Mouse (Mus musculus) left cerebral cortex, adult 2 months (tissue): Measurements from ENCODE around the gene 2810004N23Rik. TPM values are rescaled to one million over a fixed set of nuclear protein-coding genes. Genes with fewer than 3 reads are reported as not detected.

ENCODE experiments used
- DNase-seq, 2 experiments: peaks; one replicate each; pipeline ENCODE4 v3.0.0; 2021 to 2022; ENCODE audit warnings: low spot score in 2 of 2, mixed read lengths in 1 of 2; ENCODE audit errors: extremely low spot score in 1 of 2
- H3K27ac ChIP-seq: fragments of 200-600 bp; 2 replicates; pipeline ENCODE4 v1.8.1; 2022
- H3K4me3 ChIP-seq: fragments of 200-600 bp; 2 replicates; pipeline ENCODE4 v1.8.1; 2022
- CTCF ChIP-seq: fragments of 200-600 bp; IDR thresholded peaks from 2 replicates; pipeline ENCODE4 v1.8.1; 2022; ENCODE audit warnings: antibody characterized with exemption, mild to moderate bottlenecking, moderate library complexity
- intact Hi-C: fragments of 180-260 bp; cut with DNase I; formaldehyde crosslinking; loops from one replicate; pipeline ENCODE4 v1.15.1; 2025
- long read RNA-seq, 2 experiments: library from polyadenylated mRNA; stranded (forward); transcript quantifications; one replicate each; pipeline ENCODE4 v2.0.0; 2021; ENCODE audit warnings: borderline mapping rate in 2 of 2
- total RNA-seq, 2 experiments: library from RNA; stranded (reverse); gene quantifications; 2 replicates each; pipeline ENCODE4 v1.2.3; 2021

The 2810004N23Rik gene
- 10 to 100 TPM; 19.0 to 20.3 TPM for total RNA-seq
- long read RNA-seq, experiment 1, transcript 2810004N23Rik-201 (7 exons, 2,340 nt): major isoform, 23 of 25 reads
- long read RNA-seq, experiment 1, partial matches to known transcripts: 0 of 25 reads
- long read RNA-seq, experiment 1, other reads (novel, unspliced or antisense): 1 of 25 reads
- long read RNA-seq, experiment 2, transcript 2810004N23Rik-201 (7 exons, 2,340 nt): major isoform, 12 of 15 reads
- long read RNA-seq, experiment 2, partial matches to known transcripts: 1 of 15 reads
- long read RNA-seq, experiment 2, other reads (novel, unspliced or antisense): 0 of 15 reads

DNA sequence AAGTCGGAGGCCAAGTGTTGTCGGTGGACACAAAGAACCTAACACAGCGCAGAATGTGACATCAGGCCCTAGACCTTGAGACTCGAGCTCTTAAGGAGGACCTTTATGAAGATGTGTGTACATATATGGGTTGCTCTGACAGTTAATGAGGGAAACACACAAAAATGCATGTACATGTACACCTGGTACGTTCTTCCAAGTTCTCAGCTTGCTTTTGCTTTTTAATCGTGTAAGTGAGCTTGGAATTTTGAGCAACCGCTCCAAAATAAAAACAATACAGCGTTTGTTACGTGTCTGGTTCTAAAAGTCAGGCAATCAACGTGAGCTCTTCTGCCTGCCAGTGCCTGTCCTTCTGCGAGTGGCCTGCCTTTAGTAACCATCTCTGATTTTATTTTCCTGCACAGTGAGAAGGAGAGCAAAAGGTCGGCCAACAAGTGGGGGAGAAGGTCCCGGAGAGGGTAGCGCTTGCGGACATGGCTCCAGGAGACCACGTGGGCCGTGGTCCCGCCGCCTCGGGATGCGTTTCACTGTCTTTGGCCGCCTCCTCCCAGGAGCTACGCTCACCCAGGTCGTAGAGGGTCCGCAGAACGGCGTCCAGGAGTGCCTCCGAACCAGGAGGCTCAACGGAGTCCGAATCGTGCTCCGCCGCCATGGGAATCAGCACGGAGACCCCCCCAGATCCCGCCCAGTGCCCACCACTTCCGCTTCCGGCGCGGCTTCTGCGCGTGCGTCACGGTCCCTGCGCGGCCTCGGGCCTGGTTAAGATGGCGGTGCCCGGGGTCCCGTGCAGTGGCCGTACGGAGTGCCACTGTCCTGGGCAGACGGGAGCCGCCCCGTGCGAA is at the start of gene 2810004N23Rik, which contains the start of gene Gnpat:
Gene 2810004N23Rik (minus strand): TSS at position 800 of the 842 bp plus-strand sequence.
Gene Gnpat (plus strand): TSS at position 713 of the 842 bp plus-strand sequence.
- DNase-seq: peak; percentile 91 to 95
- Histone ChIP-seq H3K4me3 (peak within 1 kb of the TSS; percentile 90), H3K27ac (peak within 1 kb of the TSS; percentile 97)
- no peak for TF ChIP-seq CTCF
- intact Hi-C loops: loop anchor here (1.0 to 10.0 kb wide), 2 partner anchors 35 to 152 kb away; partner anchors contain the start of genes Exoc8, Sprtn and Tsnax

DNA sequence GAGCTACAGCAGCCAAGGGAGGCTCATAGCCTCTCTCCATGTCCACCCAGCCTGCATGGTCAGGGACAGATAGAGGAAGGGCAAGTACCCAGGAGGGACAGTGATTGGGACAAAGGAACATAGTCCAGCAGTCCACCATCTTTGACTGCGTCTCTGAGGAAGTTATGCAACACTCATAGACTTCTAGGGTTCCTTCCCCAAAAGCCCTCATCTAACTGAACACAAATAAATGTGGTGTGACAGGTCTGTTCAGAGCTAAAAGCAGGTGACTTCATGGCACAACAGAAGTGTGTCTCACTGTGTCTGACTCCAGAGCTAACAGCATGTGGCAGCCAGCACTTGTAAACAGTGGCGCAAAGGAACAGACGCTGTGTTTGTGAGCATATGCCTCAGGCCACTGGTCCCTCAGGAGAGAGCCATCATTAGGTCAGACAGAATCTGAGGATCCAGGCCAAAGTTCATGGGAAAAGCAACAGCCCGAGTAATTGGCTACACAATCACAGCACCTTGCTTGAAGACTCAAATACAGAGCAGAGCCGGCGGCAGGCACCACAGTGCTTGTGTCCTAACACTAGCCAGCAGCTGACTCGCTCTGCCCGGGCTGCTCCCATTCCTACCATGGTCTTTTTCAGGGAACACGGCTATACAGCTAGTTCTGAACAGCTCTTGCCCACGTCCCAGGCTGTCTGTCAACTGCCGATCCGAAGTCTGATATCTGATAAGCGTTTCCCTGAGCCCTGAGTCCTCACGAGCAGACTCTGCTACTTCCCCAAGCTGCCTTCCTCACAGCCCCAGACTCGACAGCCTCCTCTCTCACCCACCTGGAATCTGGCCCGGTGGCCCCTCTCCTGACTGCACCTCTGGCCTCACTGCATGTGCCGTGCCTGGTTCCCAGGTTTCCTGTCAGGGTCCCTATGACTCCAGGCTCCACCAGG is 49.3 kb upstream of the 2810004N23Rik start:
- DNase-seq: no peak
- Histone ChIP-seq H3K27ac (no peak overlapping the region), H3K4me3 (no peak overlapping the region)
- no peak for TF ChIP-seq CTCF
- intact Hi-C loops: no loop called here

DNA sequence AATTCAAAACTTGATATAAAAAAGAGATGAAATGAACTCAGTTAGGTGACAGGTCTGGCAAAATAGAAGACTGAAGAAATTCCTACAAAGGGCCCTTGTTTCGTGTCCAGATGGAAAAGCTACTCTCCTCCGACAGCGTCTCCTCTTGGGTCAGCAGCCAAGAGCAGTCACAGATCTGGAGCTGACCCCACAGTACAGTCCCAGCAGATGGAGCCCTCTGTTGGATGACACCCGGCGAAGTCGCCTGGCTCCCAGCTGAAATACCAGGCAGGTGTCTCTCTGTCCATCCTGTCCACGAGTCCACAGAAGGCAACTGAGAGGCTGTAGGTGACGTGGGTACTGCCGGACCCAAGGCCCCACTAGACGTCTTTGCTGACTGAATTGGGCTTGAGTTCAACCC is 47.4 kb upstream of the 2810004N23Rik start:
- no peak for DNase-seq
- Histone ChIP-seq H3K27ac (no peak overlapping the region), H3K4me3 (no peak overlapping the region)
- TF ChIP-seq CTCF: no peak; the same call in 1 of the 2 replicates
- intact Hi-C loops: no loop called here

DNA sequence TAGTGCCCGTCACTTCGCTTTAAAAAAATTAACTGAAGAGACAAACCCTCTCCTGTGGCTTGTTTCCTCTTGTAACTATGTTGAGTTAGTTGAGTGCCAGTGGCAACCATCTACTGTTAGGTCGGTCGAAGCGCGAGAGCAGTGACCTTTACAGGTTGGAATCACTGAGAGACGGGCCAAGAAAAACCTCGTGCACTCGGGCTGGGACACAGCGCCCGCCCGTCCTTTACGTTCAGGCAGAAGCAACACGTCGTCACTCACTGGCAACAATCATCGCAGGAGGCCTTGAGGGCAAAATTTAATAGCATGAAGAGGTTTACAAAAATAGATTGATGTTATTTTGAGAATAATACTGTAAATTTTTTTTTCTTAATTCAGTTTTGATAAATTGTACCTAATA is 47.0 kb upstream of the 2810004N23Rik start:
- TF ChIP-seq CTCF: no peak
- intact Hi-C loops: no loop called here
- Histone ChIP-seq H3K27ac (no peak overlapping the region), H3K4me3 (no peak overlapping the region)
- no peak for DNase-seq

DNA sequence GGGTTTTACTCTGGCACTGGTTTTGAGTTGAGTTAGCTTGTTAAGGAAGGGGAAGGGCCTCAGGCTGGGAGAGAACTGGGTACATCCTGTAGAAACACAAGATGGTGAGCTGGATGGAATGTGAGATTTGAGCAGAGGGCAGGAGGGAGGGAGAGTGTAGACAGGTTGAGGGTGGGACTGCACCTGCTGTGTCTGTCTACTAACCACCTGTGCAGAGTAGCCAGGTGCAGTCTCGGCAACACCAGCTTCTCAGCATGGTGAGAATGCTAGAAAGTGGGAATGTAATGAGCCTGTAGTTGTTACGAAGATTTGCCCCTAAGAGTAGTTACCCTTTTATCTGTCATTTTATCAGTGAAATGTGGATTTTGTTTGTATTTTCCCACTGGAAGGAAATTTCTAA is 42.6 kb upstream of the 2810004N23Rik start:
- DNase-seq: no peak
- intact Hi-C loops: no loop called here
- TF ChIP-seq CTCF: no peak
- Histone ChIP-seq H3K27ac (no peak overlapping the region), H3K4me3 (no peak overlapping the region)

DNA sequence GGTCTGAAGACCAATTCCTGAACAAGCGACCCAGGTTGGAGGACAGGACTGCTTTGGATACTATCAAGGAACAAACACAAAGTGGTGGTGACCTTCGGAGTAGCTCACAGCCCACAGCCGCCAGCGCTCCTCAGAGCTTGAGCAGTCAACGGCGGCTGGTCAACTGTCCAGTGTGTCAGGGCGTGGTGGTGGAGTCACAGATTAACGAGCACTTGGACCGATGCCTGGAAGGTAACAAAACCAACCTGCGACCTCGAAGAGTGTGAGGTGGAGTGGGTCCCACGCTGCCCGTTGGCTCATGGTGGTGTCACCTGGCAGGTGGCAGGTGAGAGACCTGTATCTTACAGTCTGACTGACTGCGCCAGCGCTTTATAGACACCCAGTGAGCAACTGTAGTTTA is 40.3 kb upstream of the 2810004N23Rik start:
- intact Hi-C loops: no loop called here
- TF ChIP-seq CTCF: no peak
- DNase-seq: no peak

DNA sequence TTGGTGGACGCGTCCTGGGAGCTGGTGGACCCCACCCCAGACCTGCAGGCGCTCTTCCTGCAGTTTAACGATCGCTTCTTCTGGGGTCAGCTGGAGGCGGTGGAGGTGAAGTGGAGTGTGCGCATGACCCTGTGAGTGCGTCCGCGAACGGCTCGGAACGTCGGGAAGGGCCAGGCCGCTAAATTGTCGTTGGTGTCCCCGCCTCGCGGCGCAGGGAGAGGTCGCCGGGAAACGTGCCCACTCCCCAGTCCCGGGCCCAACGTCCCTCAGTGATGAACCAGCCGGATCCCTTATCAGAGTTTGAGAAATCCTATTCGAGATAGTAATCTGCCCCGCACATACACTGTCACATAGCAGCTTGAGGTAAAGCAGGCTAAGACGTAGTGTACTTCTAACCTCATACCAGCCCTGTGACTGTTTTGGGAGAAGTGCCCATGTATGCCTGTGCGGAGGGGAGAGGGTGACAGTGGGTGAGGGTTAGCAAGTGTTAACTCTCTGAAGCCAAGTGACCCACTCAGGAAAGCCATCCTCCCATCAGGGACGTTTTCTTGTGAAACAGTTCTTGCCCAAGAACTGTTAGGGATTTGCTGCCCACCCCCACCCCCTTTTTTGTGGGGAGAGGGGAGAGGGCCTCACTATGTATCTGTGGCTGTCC is 35.5 kb upstream of the 2810004N23Rik start:
- H3K27ac ChIP-seq: peak overlapping the region; percentile 45
- H3K4me3 ChIP-seq: peak overlapping the region; percentile 100
- intact Hi-C loops: loop anchor here (5.0 kb wide), 2 partner anchors 114 to 134 kb away; partner anchors contain the start of gene Tsnax
- no peak for TF ChIP-seq CTCF
- peak in 1 of 2 experiments; percentile 22 for DNase-seq

More for the DNA sequence above, 40.3 kb upstream of the 2810004N23Rik start:
- H3K4me3 ChIP-seq: no peak overlapping the region
- H3K27ac ChIP-seq: no peak overlapping the region

DNA sequence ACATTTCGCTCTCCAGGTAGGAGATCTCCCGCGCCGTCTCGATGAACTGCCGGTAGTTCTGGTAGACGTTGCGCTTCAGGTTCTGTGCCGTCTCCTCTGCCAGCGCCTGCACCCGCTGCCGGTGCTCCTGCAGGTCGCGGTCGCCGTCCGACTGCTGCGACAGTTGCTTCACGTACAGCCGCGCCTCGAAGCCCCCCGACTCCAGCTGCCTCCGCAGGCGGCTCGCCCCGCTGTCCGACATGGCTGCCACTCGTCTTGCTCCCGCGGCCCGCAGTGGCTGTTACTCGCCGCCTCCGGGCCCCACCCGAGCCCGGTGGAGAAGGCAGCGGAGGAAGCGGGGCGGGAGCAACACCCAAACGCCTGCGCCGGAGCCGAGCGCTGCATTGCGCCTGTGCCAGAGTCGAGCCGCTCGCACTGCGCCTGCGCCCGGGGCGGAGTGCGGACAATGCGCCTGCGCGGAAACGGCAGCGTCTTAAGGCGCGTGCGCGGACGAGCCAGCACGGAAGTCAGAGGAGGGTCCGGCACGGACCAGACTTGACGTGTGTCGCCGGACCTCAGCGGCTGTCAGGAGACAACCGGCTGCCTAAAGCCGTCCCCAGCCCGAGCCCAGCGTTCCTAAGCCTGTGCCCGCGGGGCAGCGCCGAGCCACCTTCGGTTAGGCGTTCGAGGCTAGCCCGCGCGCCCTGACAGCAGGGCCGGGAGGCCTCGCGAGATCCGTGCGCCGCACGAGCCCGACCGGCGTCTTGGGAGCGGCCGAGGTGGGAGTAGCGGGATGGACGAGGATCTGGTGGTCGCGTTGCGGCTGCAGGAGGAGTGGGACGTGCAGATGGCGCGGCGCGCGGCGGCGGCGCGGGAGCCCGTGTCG is 34.7 kb upstream of the 2810004N23Rik start, which contains the start of the genes Exoc8 and Sprtn:
Gene Exoc8 (minus strand): TSS at position 320 of the 865 bp plus-strand sequence.
Gene Sprtn (plus strand): TSS at position 501 of the 865 bp plus-strand sequence.
- intact Hi-C loops: loop anchor here (1.0 to 5.0 kb wide), 4 partner anchors 34 to 135 kb away; partner anchors contain the start of genes 2810004N23Rik, Egln1, Gnpat and Tsnax
- DNase-seq: peak; percentile 98 to 99
- Histone ChIP-seq H3K27ac (peak within 1 kb of the TSS; percentile 95), H3K4me3 (peak within 1 kb of the TSS; percentile 100)
- no peak for TF ChIP-seq CTCF

DNA sequence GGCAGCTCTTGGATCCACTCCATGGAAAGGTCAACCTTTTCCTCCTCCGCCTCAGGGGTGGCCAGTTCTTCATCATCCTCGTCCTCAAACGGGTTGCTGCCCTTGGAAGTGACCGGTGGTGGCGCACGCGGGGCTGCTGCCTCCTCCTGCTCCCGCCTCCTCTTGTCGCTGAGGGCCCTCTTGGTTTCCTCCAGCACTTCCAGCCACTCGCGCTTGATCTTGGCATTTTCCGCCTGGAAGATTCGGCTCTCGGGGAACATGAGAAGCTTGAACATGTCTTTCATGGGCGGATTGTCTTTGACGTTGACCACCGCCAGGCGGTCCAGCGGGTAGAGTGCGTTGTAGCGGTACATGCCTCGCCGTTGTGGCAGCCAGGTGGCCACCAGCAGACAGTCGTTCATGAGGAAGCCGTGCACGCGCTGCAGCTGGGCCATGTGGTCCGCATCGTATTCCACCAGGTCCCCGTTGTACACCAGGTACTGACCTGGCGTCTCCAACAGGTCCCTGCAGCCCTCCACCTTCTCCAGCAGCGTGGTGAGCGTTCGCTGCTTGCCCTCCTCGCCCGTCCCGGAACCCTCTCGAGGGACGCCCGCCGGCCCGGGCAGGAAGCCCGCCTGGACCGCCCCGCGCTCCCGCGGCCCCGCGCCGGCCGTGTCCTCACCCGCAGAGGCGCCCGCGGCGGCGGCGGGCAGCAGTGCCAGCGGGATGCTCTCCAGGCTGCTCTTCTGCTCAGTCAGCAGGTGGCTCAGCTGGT is 33.9 kb upstream of the 2810004N23Rik start:
- peak; percentile 65 for TF ChIP-seq CTCF
- Histone ChIP-seq H3K27ac (peak overlapping the region; percentile 95), H3K4me3 (peak overlapping the region; percentile 100)
- intact Hi-C loops: loop anchor here (1.0 to 5.0 kb wide), 4 partner anchors 34 to 135 kb away; partner anchors contain the start of genes 2810004N23Rik, Egln1, Gnpat and Tsnax
- peak; percentile 67 to 68 for DNase-seq
